24 mouse cellular contexts compared by ENCODE assay signal in genomic region chr3:22929762-22930519, GRCm38 (mm10).
DNase-seq lines count a peak whose midpoint lies in the region; ATAC-seq and TF ChIP-seq lines count a peak whose summit lies in the region.
"Had no signal": no experiment of that assay in that cellular context is flagged by ENCODE, and none has a peak within 500 bp of the region (broad histone marks: within the 10 kb centered on the region; RNA-seq: fewer than 3 reads in every experiment).

No protein-coding gene starts in this region.

- H3K36me3 ChIP-seq in hindbrain, embryonic 15.5 days = no peaks in the 10 kb centered on the region
- no peaks in the 10 kb centered on the region for H3K36me3 ChIP-seq in hindbrain, embryonic 12.5 days
- no peaks in the 10 kb centered on the region for H3K36me3 ChIP-seq in midbrain, embryonic 12.5 days
- no peaks in the 10 kb centered on the region for H3K36me3 ChIP-seq in midbrain, embryonic 10.5 days
- H3K36me3 ChIP-seq in forebrain, postnatal 0 days (ENCODE audit: insufficient read depth) = no peaks in the 10 kb centered on the region
- H3K36me3 ChIP-seq: embryonic facial prominence, embryonic 12.5 days; G1E; neural tube, embryonic 15.5 days; stomach, embryonic 15.5 days had no signal

- DNase-seq in midbrain, embryonic 10.5 days (ENCODE audit: low spot score) = no peak
- no peak for DNase-seq in forebrain, postnatal 0 days
- no peak for DNase-seq in embryo, embryonic 11 days
- DNase-seq in embryo, embryonic 10.5 days (ENCODE audit: low spot score) = no peak
- DNase-seq in left cerebral cortex, postnatal 25 days (ENCODE audit: low spot score in 2 of 2) = no peak
- DNase-seq: adrenal gland, postnatal 25 days; cerebellum, adult 2 months; gastrocnemius, postnatal 25 days; heart, adult 2 months; kidney, adult 11 months; kidney, postnatal 10 days; left cerebral cortex, postnatal 4 days; liver; lung, adult 18-20 months; lung, postnatal 36 days; right cerebral cortex, postnatal 25 days; thymus, adult 18-20 months had no signal

- no peak overlapping the region for H3K27ac ChIP-seq in hindbrain, embryonic 15.5 days (replicated peaks)
- H3K27ac ChIP-seq in hindbrain, embryonic 12.5 days = no peak overlapping the region
- no peak overlapping the region for H3K27ac ChIP-seq in midbrain, embryonic 12.5 days (replicated peaks)
- no peak overlapping the region for H3K27ac ChIP-seq in midbrain, embryonic 10.5 days (replicated peaks)
- H3K27ac ChIP-seq in forebrain, postnatal 0 days (ENCODE audit: low read depth, low read length) = no peak overlapping the region
- H3K27ac ChIP-seq: embryonic facial prominence, embryonic 12.5 days; heart, adult 2 months; neural tube, embryonic 15.5 days; stomach, embryonic 15.5 days had no signal

- peak; percentile 45; the same call in 1 of the 2 replicates for ATAC-seq in hindbrain, embryonic 15.5 days (ENCODE audit: low FRiP score, low read depth)
- ATAC-seq in hindbrain, embryonic 12.5 days (ENCODE audit: low FRiP score) = no peak
- ATAC-seq in midbrain, embryonic 12.5 days (ENCODE audit: low FRiP score, low read depth) = peak; percentile 56; the same call in 1 of the 2 replicates
- ATAC-seq in forebrain, postnatal 0 days = peak; percentile 34; the same call in 1 of the 2 replicates

- 81% methylated on average over 2 of the region's 2 CpGs for WGBS in hindbrain, embryonic 15.5 days
- 93% methylated on average over 2 of the region's 2 CpGs for WGBS in hindbrain, embryonic 12.5 days
- 95% methylated on average over 2 of the region's 2 CpGs for WGBS in midbrain, embryonic 12.5 days
- WGBS in midbrain, embryonic 10.5 days = 87% methylated on average over 2 of the region's 2 CpGs
- 43% methylated on average over 2 of the region's 2 CpGs for WGBS in forebrain, postnatal 0 days

- H3K27me3 ChIP-seq in hindbrain, embryonic 15.5 days = no peaks in the 10 kb centered on the region
- no peaks in the 10 kb centered on the region for H3K27me3 ChIP-seq in hindbrain, embryonic 12.5 days
- H3K27me3 ChIP-seq in midbrain, embryonic 12.5 days = no peaks in the 10 kb centered on the region
- H3K27me3 ChIP-seq in midbrain, embryonic 10.5 days (ENCODE audit: low read depth, poor library complexity, severe bottlenecking) = no peaks in the 10 kb centered on the region
- no peaks in the 10 kb centered on the region for H3K27me3 ChIP-seq in forebrain, postnatal 0 days (ENCODE audit: insufficient read depth, low read length)
- H3K27me3 ChIP-seq: embryonic facial prominence, embryonic 12.5 days; neural tube, embryonic 15.5 days; stomach, embryonic 15.5 days had no signal

- no peak overlapping the region for H3K9ac ChIP-seq in hindbrain, embryonic 15.5 days
- no peak overlapping the region for H3K9ac ChIP-seq in hindbrain, embryonic 12.5 days
- no peak overlapping the region for H3K9ac ChIP-seq in midbrain, embryonic 12.5 days (replicated peaks)
- no peak overlapping the region for H3K9ac ChIP-seq in forebrain, postnatal 0 days
- H3K9ac ChIP-seq: embryonic facial prominence, embryonic 12.5 days; neural tube, embryonic 15.5 days; stomach, embryonic 15.5 days had no signal

- no peaks in the 10 kb centered on the region for H3K9me3 ChIP-seq in hindbrain, embryonic 15.5 days
- no peaks in the 10 kb centered on the region for H3K9me3 ChIP-seq in hindbrain, embryonic 12.5 days (replicated peaks)
- no peaks in the 10 kb centered on the region for H3K9me3 ChIP-seq in midbrain, embryonic 12.5 days
- no peaks in the 10 kb centered on the region for H3K9me3 ChIP-seq in midbrain, embryonic 10.5 days (replicated peaks)
- no peaks in the 10 kb centered on the region for H3K9me3 ChIP-seq in forebrain, postnatal 0 days (ENCODE audit: low read length)
- H3K9me3 ChIP-seq: embryonic facial prominence, embryonic 12.5 days; G1E; neural tube, embryonic 15.5 days; stomach, embryonic 15.5 days had no signal

- no peak for TF ChIP-seq CTCF in forebrain, postnatal 0 days (IDR thresholded peaks at IDR 0.05; ENCODE audit: low read depth)

- H3K4me3 ChIP-seq in hindbrain, embryonic 15.5 days = no peak overlapping the region
- H3K4me3 ChIP-seq in hindbrain, embryonic 12.5 days = no peak overlapping the region
- no peak overlapping the region for H3K4me3 ChIP-seq in midbrain, embryonic 12.5 days
- no peak overlapping the region for H3K4me3 ChIP-seq in midbrain, embryonic 10.5 days
- no peak overlapping the region for H3K4me3 ChIP-seq in forebrain, postnatal 0 days (ENCODE audit: low read depth, low read length)
- H3K4me3 ChIP-seq: embryonic facial prominence, embryonic 12.5 days; heart, adult 2 months; neural tube, embryonic 15.5 days; stomach, embryonic 15.5 days had no signal

- H3K4me1 ChIP-seq in hindbrain, embryonic 15.5 days (replicated peaks) = no peaks in the 10 kb centered on the region
- no peaks in the 10 kb centered on the region for H3K4me1 ChIP-seq in hindbrain, embryonic 12.5 days
- no peaks in the 10 kb centered on the region for H3K4me1 ChIP-seq in midbrain, embryonic 12.5 days
- no peaks in the 10 kb centered on the region for H3K4me1 ChIP-seq in midbrain, embryonic 10.5 days
- H3K4me1 ChIP-seq in forebrain, postnatal 0 days (ENCODE audit: insufficient read depth) = no peaks in the 10 kb centered on the region
- H3K4me1 ChIP-seq: embryonic facial prominence, embryonic 12.5 days; neural tube, embryonic 15.5 days; stomach, embryonic 15.5 days had no signal

- H3K4me2 ChIP-seq in hindbrain, embryonic 15.5 days = no peak overlapping the region
- H3K4me2 ChIP-seq in hindbrain, embryonic 12.5 days (replicated peaks) = no peak overlapping the region
- H3K4me2 ChIP-seq in midbrain, embryonic 12.5 days (replicated peaks) = no peak overlapping the region
- H3K4me2 ChIP-seq in forebrain, postnatal 0 days (ENCODE audit: low read depth) = no peak overlapping the region
- H3K4me2 ChIP-seq: embryonic facial prominence, embryonic 12.5 days; neural tube, embryonic 15.5 days; stomach, embryonic 15.5 days had no signal

- intact Hi-C loops in left cerebral cortex, postnatal 25 days (cut with DNase I) = no loop called here
